Mouse (Mus musculus): ENCODE data around the gene Rec114. TPM values are rescaled to one million over a fixed set of nuclear protein-coding genes. Genes with fewer than 3 reads are reported as not detected.

Rec114 gene
- polyA plus RNA-seq, 1 experiment from 2014 or later, result 1.0 TPM

GRCm38 (mm10) chr9:58675371-58675770 is 68.4 kb downstream of the Rec114 start:
- H3K27ac ChIP-seq (ENCODE audit: low read depth, low read length), result no peak overlapping the region
- WGBS, result 71% methylated on average over 6 of the region's 6 CpGs
- no peaks in the 10 kb centered on the region for H3K4me1 ChIP-seq (ENCODE audit: control insufficient read depth, insufficient read depth, low read length)
- no peak for DNase-seq (ENCODE audit: low spot score, missing footprints)
- H3K9me3 ChIP-seq (ENCODE audit: control insufficient read depth, low read length), result no peaks in the 10 kb centered on the region
- H3K36me3 ChIP-seq (ENCODE audit: control insufficient read depth, insufficient read depth, low read length), result no peaks in the 10 kb centered on the region
- no peak overlapping the region for H3K4me2 ChIP-seq
- H3K9ac ChIP-seq (ENCODE audit: low read length), result no peak overlapping the region
- H3K4me3 ChIP-seq (ENCODE audit: low read depth, low read length), result no peak overlapping the region
- ATAC-seq (ENCODE audit: low FRiP score), result no peak
- no peaks in the 10 kb centered on the region for H3K27me3 ChIP-seq (ENCODE audit: control insufficient read depth, insufficient read depth, low read length)

GRCm38 (mm10) chr9:58674736-58675135 is 69.0 kb downstream of the Rec114 start:
- ATAC-seq (ENCODE audit: low FRiP score) (no peak), DNase-seq (ENCODE audit: low spot score, missing footprints) (no peak)
- Histone ChIP-seq H3K4me1 (ENCODE audit: control insufficient read depth, insufficient read depth, low read length) (no peaks in the 10 kb centered on the region), H3K27me3 (ENCODE audit: control insufficient read depth, insufficient read depth, low read length) (no peaks in the 10 kb centered on the region), H3K9ac (ENCODE audit: low read length) (no peak overlapping the region), H3K9me3 (ENCODE audit: control insufficient read depth, low read length) (no peaks in the 10 kb centered on the region), H3K27ac (ENCODE audit: low read depth, low read length) (no peak overlapping the region), H3K4me3 (ENCODE audit: low read depth, low read length) (no peak overlapping the region), H3K36me3 (ENCODE audit: control insufficient read depth, insufficient read depth, low read length) (no peaks in the 10 kb centered on the region), H3K4me2 (no peak overlapping the region)
- 76% methylated on average over 11 of the region's 11 CpGs for WGBS

GRCm38 (mm10) chr9:58672474-58672873 is 71.3 kb downstream of the Rec114 start:
- H3K4me2 ChIP-seq, result no peak overlapping the region
- no peak for ATAC-seq (ENCODE audit: low FRiP score)
- H3K4me1 ChIP-seq (ENCODE audit: control insufficient read depth, insufficient read depth, low read length), result no peaks in the 10 kb centered on the region
- 58% methylated on average over 4 of the region's 4 CpGs for WGBS
- DNase-seq (ENCODE audit: low spot score, missing footprints), result no peak
- no peaks in the 10 kb centered on the region for H3K27me3 ChIP-seq (ENCODE audit: control insufficient read depth, insufficient read depth, low read length)
- H3K27ac ChIP-seq (ENCODE audit: low read depth, low read length), result no peak overlapping the region
- H3K9ac ChIP-seq (ENCODE audit: low read length), result no peak overlapping the region
- H3K9me3 ChIP-seq (ENCODE audit: control insufficient read depth, low read length), result no peaks in the 10 kb centered on the region
- no peak overlapping the region for H3K4me3 ChIP-seq (ENCODE audit: low read depth, low read length)
- no peaks in the 10 kb centered on the region for H3K36me3 ChIP-seq (ENCODE audit: control insufficient read depth, insufficient read depth, low read length)

- Histone ChIP-seq H3K9ac (ENCODE audit: low read length) (no peak overlapping the region), H3K9me3 (ENCODE audit: control insufficient read depth, low read length) (no peaks in the 10 kb centered on the region), H3K27ac (ENCODE audit: low read depth, low read length) (no peak overlapping the region), H3K4me3 (ENCODE audit: low read depth, low read length) (no peak overlapping the region), H3K27me3 (ENCODE audit: control insufficient read depth, insufficient read depth, low read length) (no peaks in the 10 kb centered on the region), H3K4me1 (ENCODE audit: control insufficient read depth, insufficient read depth, low read length) (no peaks in the 10 kb centered on the region), H3K36me3 (ENCODE audit: control insufficient read depth, insufficient read depth, low read length) (no peaks in the 10 kb centered on the region), H3K4me2 (no peak overlapping the region)
- no peak for ATAC-seq (ENCODE audit: low FRiP score)
- DNase-seq (ENCODE audit: low spot score, missing footprints), result no peak
- WGBS, result 90% methylated on average over 6 of the region's 6 CpGs
Observed at GRCm38 (mm10) chr9:58669819-58670218, 73.9 kb downstream of the Rec114 start.

- no peak for ATAC-seq (ENCODE audit: low FRiP score)
- WGBS, result 70% methylated on average over 3 of the region's 3 CpGs
Observed at GRCm38 (mm10) chr9:58669071-58669470, 74.7 kb downstream of the Rec114 start.

GRCm38 (mm10) chr9:58668171-58668570 is 75.6 kb downstream of the Rec114 start:
- no peak for DNase-seq (ENCODE audit: low spot score, missing footprints)
- H3K4me3 ChIP-seq (ENCODE audit: low read depth, low read length), result no peak overlapping the region
- H3K27me3 ChIP-seq (ENCODE audit: control insufficient read depth, insufficient read depth, low read length), result no peaks in the 10 kb centered on the region
- 97% methylated on average over 3 of the region's 3 CpGs for WGBS
- H3K9me3 ChIP-seq (ENCODE audit: control insufficient read depth, low read length), result no peaks in the 10 kb centered on the region
- no peak overlapping the region for H3K4me2 ChIP-seq
- H3K36me3 ChIP-seq (ENCODE audit: control insufficient read depth, insufficient read depth, low read length), result no peaks in the 10 kb centered on the region
- H3K9ac ChIP-seq (ENCODE audit: low read length), result no peak overlapping the region
- no peak for ATAC-seq (ENCODE audit: low FRiP score)
- no peak overlapping the region for H3K27ac ChIP-seq (ENCODE audit: low read depth, low read length)
- no peaks in the 10 kb centered on the region for H3K4me1 ChIP-seq (ENCODE audit: control insufficient read depth, insufficient read depth, low read length)

More at GRCm38 (mm10) chr9:58669071-58669470, 74.7 kb downstream of the Rec114 start:
- Histone ChIP-seq H3K4me2 (no peak overlapping the region), H3K9ac (ENCODE audit: low read length) (no peak overlapping the region), H3K4me1 (ENCODE audit: control insufficient read depth, insufficient read depth, low read length) (no peaks in the 10 kb centered on the region), H3K9me3 (ENCODE audit: control insufficient read depth, low read length) (no peaks in the 10 kb centered on the region), H3K27ac (ENCODE audit: low read depth, low read length) (no peak overlapping the region), H3K27me3 (ENCODE audit: control insufficient read depth, insufficient read depth, low read length) (no peaks in the 10 kb centered on the region), H3K36me3 (ENCODE audit: control insufficient read depth, insufficient read depth, low read length) (no peaks in the 10 kb centered on the region), H3K4me3 (ENCODE audit: low read depth, low read length) (no peak overlapping the region)
- DNase-seq (ENCODE audit: low spot score, missing footprints), result no peak

- ATAC-seq (ENCODE audit: low FRiP score) (no peak), DNase-seq (ENCODE audit: low spot score, missing footprints) (no peak)
- Histone ChIP-seq H3K36me3 (ENCODE audit: control insufficient read depth, insufficient read depth, low read length) (peaks cover under 1% of the 10 kb centered on the region; the same call in 1 of the 2 replicates), H3K9me3 (ENCODE audit: control insufficient read depth, low read length) (no peaks in the 10 kb centered on the region), H3K4me2 (no peak overlapping the region), H3K27ac (ENCODE audit: low read depth, low read length) (no peak overlapping the region), H3K9ac (ENCODE audit: low read length) (no peak overlapping the region), H3K4me3 (ENCODE audit: low read depth, low read length) (no peak overlapping the region), H3K27me3 (ENCODE audit: control insufficient read depth, insufficient read depth, low read length) (no peaks in the 10 kb centered on the region), H3K4me1 (ENCODE audit: control insufficient read depth, insufficient read depth, low read length) (no peaks in the 10 kb centered on the region)
- 65% methylated on average over 9 of the region's 9 CpGs for WGBS
Observed at GRCm38 (mm10) chr9:58667244-58667643, 76.5 kb downstream of the Rec114 start.

- no peak for DNase-seq (ENCODE audit: low spot score, missing footprints)
Observed at GRCm38 (mm10) chr9:58666191-58666590, 77.6 kb downstream of the Rec114 start.

GRCm38 (mm10) chr9:58665492-58665891 is 78.3 kb downstream of the Rec114 start:
- Histone ChIP-seq H3K4me1 (ENCODE audit: control insufficient read depth, insufficient read depth, low read length) (no peaks in the 10 kb centered on the region), H3K4me3 (ENCODE audit: low read depth, low read length) (no peak overlapping the region), H3K4me2 (no peak overlapping the region), H3K9ac (ENCODE audit: low read length) (no peak overlapping the region), H3K27me3 (ENCODE audit: control insufficient read depth, insufficient read depth, low read length) (no peaks in the 10 kb centered on the region), H3K9me3 (ENCODE audit: control insufficient read depth, low read length) (no peaks in the 10 kb centered on the region), H3K27ac (ENCODE audit: low read depth, low read length) (no peak overlapping the region), H3K36me3 (ENCODE audit: control insufficient read depth, insufficient read depth, low read length) (peaks cover 5% of the 10 kb centered on the region; the same call in 1 of the 2 replicates)
- 87% methylated on average over 9 of the region's 9 CpGs for WGBS
- DNase-seq (ENCODE audit: low spot score, missing footprints) (no peak), ATAC-seq (ENCODE audit: low FRiP score) (no peak)

More at GRCm38 (mm10) chr9:58666191-58666590, 77.6 kb downstream of the Rec114 start:
- Histone ChIP-seq H3K4me2 (no peak overlapping the region), H3K4me3 (ENCODE audit: low read depth, low read length) (no peak overlapping the region), H3K27ac (ENCODE audit: low read depth, low read length) (no peak overlapping the region), H3K27me3 (ENCODE audit: control insufficient read depth, insufficient read depth, low read length) (no peaks in the 10 kb centered on the region), H3K9me3 (ENCODE audit: control insufficient read depth, low read length) (no peaks in the 10 kb centered on the region), H3K4me1 (ENCODE audit: control insufficient read depth, insufficient read depth, low read length) (no peaks in the 10 kb centered on the region), H3K9ac (ENCODE audit: low read length) (no peak overlapping the region), H3K36me3 (ENCODE audit: control insufficient read depth, insufficient read depth, low read length) (peaks cover 5% of the 10 kb centered on the region; the same call in 1 of the 2 replicates)
- 52% methylated on average over 9 of the region's 9 CpGs for WGBS
- no peak for ATAC-seq (ENCODE audit: low FRiP score)
